Mouse (Mus musculus): ENCODE results near the gene Gstt2. TPM values are rescaled to one million over a fixed set of nuclear protein-coding genes. Genes with fewer than 3 reads are reported as not detected.

The Gstt2 gene
- total and polyA plus RNA-seq, 2 experiments, result 308 to 830 TPM

- H3K9ac ChIP-seq (ENCODE audit: low read depth, low read length), result no peak overlapping the region
- TF ChIP-seq CTCF (IDR thresholded peaks at IDR 0.05; ENCODE audit: low read depth, low read length), result 0 out of 2 replicates have a peak, but pooled peaks have one; percentile 9
- TF ChIP-seq POLR2A (IDR thresholded peaks at IDR 0.05; ENCODE audit: extremely low read depth, insufficient read depth, low read length), result no peak
- no peaks in the 10 kb centered on the region for H3K4me1 ChIP-seq (ENCODE audit: control insufficient read depth, insufficient read depth, low read length)
- no peak overlapping the region for H3K4me3 ChIP-seq (ENCODE audit: insufficient read depth, low read depth, low read length)
- no peak for DNase-seq (ENCODE audit: extremely low read depth, low read depth, low spot score)
- H3K36me3 ChIP-seq (ENCODE audit: control insufficient read depth, insufficient read depth, low read length), result no peaks in the 10 kb centered on the region
- H3K27me3 ChIP-seq (ENCODE audit: control insufficient read depth, insufficient read depth, low read length), result no peaks in the 10 kb centered on the region
- no peaks in the 10 kb centered on the region for H3K79me2 ChIP-seq (ENCODE audit: control insufficient read depth, insufficient read depth, low read length)
- H3K27ac ChIP-seq (replicated peaks; ENCODE audit: insufficient read depth, low read depth, low read length), result no peak overlapping the region
- WGBS, result 73% methylated on average over 10 of the region's 10 CpGs
Measured at GRCm38 (mm10) chr10:75818641-75819040, 18.6 kb downstream of the Gstt2 start.

- Histone ChIP-seq H3K4me1 (ENCODE audit: control insufficient read depth, insufficient read depth, low read length) (peaks cover 9% of the 10 kb centered on the region), H3K79me2 (ENCODE audit: control insufficient read depth, insufficient read depth, low read length) (no peaks in the 10 kb centered on the region), H3K27me3 (ENCODE audit: control insufficient read depth, insufficient read depth, low read length) (no peaks in the 10 kb centered on the region), H3K9ac (ENCODE audit: low read depth, low read length) (no peak overlapping the region), H3K36me3 (ENCODE audit: control insufficient read depth, insufficient read depth, low read length) (no peaks in the 10 kb centered on the region), H3K4me3 (ENCODE audit: insufficient read depth, low read depth, low read length) (no peak overlapping the region), H3K27ac (replicated peaks; ENCODE audit: insufficient read depth, low read depth, low read length) (0 out of 2 replicates have a peak overlapping the region, but pooled peaks have one; percentile 25)
- 18% methylated on average over 2 of the region's 2 CpGs for WGBS
- peak; percentile 94 for DNase-seq (ENCODE audit: extremely low read depth, low read depth, low spot score)
- TF ChIP-seq POLR2A (IDR thresholded peaks at IDR 0.05; ENCODE audit: extremely low read depth, insufficient read depth, low read length) (no peak), CTCF (IDR thresholded peaks at IDR 0.05; ENCODE audit: low read depth, low read length) (no peak)
Measured at GRCm38 (mm10) chr10:75804217-75804616, 33.0 kb downstream of the Gstt2 start.

- Histone ChIP-seq H3K4me3 (ENCODE audit: insufficient read depth, low read depth, low read length) (peak within 1 kb of the TSS; percentile 52), H3K36me3 (ENCODE audit: control insufficient read depth, insufficient read depth, low read length) (no peaks in the 10 kb centered on the region), H3K27ac (replicated peaks; ENCODE audit: insufficient read depth, low read depth, low read length) (peak within 1 kb of the TSS; percentile 81), H3K79me2 (ENCODE audit: control insufficient read depth, insufficient read depth, low read length) (peaks cover 12% of the 10 kb centered on the region; the same call in 1 of the 2 replicates), H3K4me1 (ENCODE audit: control insufficient read depth, insufficient read depth, low read length) (peaks cover 20% of the 10 kb centered on the region), H3K27me3 (ENCODE audit: control insufficient read depth, insufficient read depth, low read length) (no peaks in the 10 kb centered on the region), H3K9ac (ENCODE audit: low read depth, low read length) (peak within 1 kb of the TSS; percentile 75)
- under 1% methylated on average over 18 of the region's 18 CpGs for WGBS
- peak; percentile 75 for DNase-seq (ENCODE audit: extremely low read depth, low read depth, low spot score)
- no peak for TF ChIP-seq CTCF (IDR thresholded peaks at IDR 0.05; ENCODE audit: low read depth, low read length)
- TF ChIP-seq POLR2A (IDR thresholded peaks at IDR 0.05; ENCODE audit: extremely low read depth, insufficient read depth, low read length), result peak; percentile 81; the same call in 1 of the 2 replicates
Measured at GRCm38 (mm10) chr10:75798176-75798696, 39.0 kb downstream of the Gstt2 start, which contains the start of gene Gstt1. Gstt1 (minus strand) TSS chr10:75798584.

GRCm38 (mm10) chr10:75797619-75798175 lies 39.5 kb downstream of the Gstt2 start:
- Histone ChIP-seq H3K9ac (ENCODE audit: low read depth, low read length) (peak overlapping the region; percentile 75), H3K27ac (replicated peaks; ENCODE audit: insufficient read depth, low read depth, low read length) (peak overlapping the region; percentile 81), H3K27me3 (ENCODE audit: control insufficient read depth, insufficient read depth, low read length) (no peaks in the 10 kb centered on the region), H3K4me1 (ENCODE audit: control insufficient read depth, insufficient read depth, low read length) (peaks cover 24% of the 10 kb centered on the region), H3K79me2 (ENCODE audit: control insufficient read depth, insufficient read depth, low read length) (peaks cover 12% of the 10 kb centered on the region; the same call in 1 of the 2 replicates), H3K4me3 (ENCODE audit: insufficient read depth, low read depth, low read length) (peak overlapping the region; percentile 52), H3K36me3 (ENCODE audit: control insufficient read depth, insufficient read depth, low read length) (no peaks in the 10 kb centered on the region)
- DNase-seq (ENCODE audit: extremely low read depth, low read depth, low spot score), result peak; percentile 75
- TF ChIP-seq POLR2A (IDR thresholded peaks at IDR 0.05; ENCODE audit: extremely low read depth, insufficient read depth, low read length) (0 out of 2 replicates have a peak, but pooled peaks have one; percentile 17), CTCF (IDR thresholded peaks at IDR 0.05; ENCODE audit: low read depth, low read length) (0 out of 2 replicates have a peak, but pooled peaks have one; percentile 6)
- 3% methylated on average over 12 of the region's 12 CpGs for WGBS

GRCm38 (mm10) chr10:75796731-75797516 lies 40.3 kb downstream of the Gstt2 start:
- Histone ChIP-seq H3K79me2 (ENCODE audit: control insufficient read depth, insufficient read depth, low read length) (peaks cover 12% of the 10 kb centered on the region; the same call in 1 of the 2 replicates), H3K27ac (replicated peaks; ENCODE audit: insufficient read depth, low read depth, low read length) (peak overlapping the region; percentile 38), H3K27me3 (ENCODE audit: control insufficient read depth, insufficient read depth, low read length) (no peaks in the 10 kb centered on the region), H3K4me1 (ENCODE audit: control insufficient read depth, insufficient read depth, low read length) (peaks cover 25% of the 10 kb centered on the region), H3K4me3 (ENCODE audit: insufficient read depth, low read depth, low read length) (peak overlapping the region; percentile 52), H3K9ac (ENCODE audit: low read depth, low read length) (peak overlapping the region; percentile 71), H3K36me3 (ENCODE audit: control insufficient read depth, insufficient read depth, low read length) (no peaks in the 10 kb centered on the region)
- no peak for DNase-seq (ENCODE audit: extremely low read depth, low read depth, low spot score)
- TF ChIP-seq POLR2A (IDR thresholded peaks at IDR 0.05; ENCODE audit: extremely low read depth, insufficient read depth, low read length) (no peak), CTCF (IDR thresholded peaks at IDR 0.05; ENCODE audit: low read depth, low read length) (no peak)
- WGBS, result 25% methylated on average over 11 of the region's 11 CpGs
